Mouse (Mus musculus): ENCODE measurements around the gene Coa3. TPM values are rescaled to one million over a fixed set of nuclear protein-coding genes. Genes with fewer than 3 reads are reported as not detected.
A peak's percentile ranks its signal among the peaks of the same experiment; 100 is the strongest.

Gene Coa3
- polyA plus RNA-seq, 1 experiment from 2014 or later, result 189 TPM

DNA sequence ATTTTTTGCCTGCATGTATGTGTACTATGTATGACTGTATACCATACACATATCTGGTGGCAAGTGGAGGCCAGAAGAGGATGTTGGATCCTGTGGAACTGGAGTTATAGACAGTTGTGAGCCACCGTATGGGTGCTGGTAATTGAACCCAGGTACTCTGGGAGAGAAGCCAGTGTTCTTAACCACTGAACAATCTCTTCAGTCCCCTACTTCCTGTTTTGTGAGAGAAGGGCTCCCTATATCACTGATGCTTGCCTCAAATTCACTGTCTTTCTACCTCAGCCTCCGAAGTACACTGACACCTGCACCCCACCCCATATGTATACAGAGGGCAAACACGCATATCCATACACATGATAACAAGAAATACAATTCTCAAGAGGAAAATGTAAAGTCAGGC, 32.2 kb upstream of the Coa3 start:
- WGBS, result 87% methylated on average over 3 of the region's 3 CpGs
- Histone ChIP-seq H3K4me1 (no peaks in the 10 kb centered on the region), H3K4me3 (no peak overlapping the region), H3K36me3 (no peaks in the 10 kb centered on the region), H3K9me3 (no peaks in the 10 kb centered on the region), H3K27ac (no peak overlapping the region), H3K9ac (no peak overlapping the region), H3K4me2 (no peak overlapping the region), H3K27me3 (no peaks in the 10 kb centered on the region)
- no peak for ATAC-seq (ENCODE audit: borderline replicate concordance, extremely low read depth, low FRiP score, low TSS enrichment)

DNA sequence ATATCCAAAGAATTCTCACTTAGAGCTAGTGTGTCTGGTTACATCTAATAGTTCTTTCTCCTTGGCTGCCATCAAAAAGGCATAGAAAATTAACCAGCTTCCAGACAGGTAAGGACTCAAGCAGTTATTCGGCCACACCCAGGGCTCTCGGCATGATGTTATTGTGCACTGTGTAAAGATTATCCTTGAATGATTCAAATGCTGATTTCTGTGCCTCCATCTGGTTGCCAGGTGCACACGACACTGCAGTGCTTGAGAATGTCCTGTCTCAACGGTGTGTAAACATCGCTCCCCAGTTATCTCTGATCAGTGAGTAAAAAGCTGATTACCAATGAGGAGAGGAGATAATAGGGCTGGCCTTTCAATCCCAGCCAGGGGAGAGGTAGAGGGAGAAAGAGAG, 28.8 kb upstream of the Coa3 start:
- H3K9me3 ChIP-seq, result no peaks in the 10 kb centered on the region
- WGBS, result 22% methylated on average over 5 of the region's 5 CpGs
- no peak overlapping the region for H3K4me2 ChIP-seq
- no peak overlapping the region for H3K4me3 ChIP-seq
- H3K27ac ChIP-seq, result no peak overlapping the region
- no peaks in the 10 kb centered on the region for H3K4me1 ChIP-seq
- no peak overlapping the region for H3K9ac ChIP-seq
- no peaks in the 10 kb centered on the region for H3K27me3 ChIP-seq
- H3K36me3 ChIP-seq, result no peaks in the 10 kb centered on the region
- ATAC-seq (ENCODE audit: borderline replicate concordance, extremely low read depth, low FRiP score, low TSS enrichment), result no peak

DNA sequence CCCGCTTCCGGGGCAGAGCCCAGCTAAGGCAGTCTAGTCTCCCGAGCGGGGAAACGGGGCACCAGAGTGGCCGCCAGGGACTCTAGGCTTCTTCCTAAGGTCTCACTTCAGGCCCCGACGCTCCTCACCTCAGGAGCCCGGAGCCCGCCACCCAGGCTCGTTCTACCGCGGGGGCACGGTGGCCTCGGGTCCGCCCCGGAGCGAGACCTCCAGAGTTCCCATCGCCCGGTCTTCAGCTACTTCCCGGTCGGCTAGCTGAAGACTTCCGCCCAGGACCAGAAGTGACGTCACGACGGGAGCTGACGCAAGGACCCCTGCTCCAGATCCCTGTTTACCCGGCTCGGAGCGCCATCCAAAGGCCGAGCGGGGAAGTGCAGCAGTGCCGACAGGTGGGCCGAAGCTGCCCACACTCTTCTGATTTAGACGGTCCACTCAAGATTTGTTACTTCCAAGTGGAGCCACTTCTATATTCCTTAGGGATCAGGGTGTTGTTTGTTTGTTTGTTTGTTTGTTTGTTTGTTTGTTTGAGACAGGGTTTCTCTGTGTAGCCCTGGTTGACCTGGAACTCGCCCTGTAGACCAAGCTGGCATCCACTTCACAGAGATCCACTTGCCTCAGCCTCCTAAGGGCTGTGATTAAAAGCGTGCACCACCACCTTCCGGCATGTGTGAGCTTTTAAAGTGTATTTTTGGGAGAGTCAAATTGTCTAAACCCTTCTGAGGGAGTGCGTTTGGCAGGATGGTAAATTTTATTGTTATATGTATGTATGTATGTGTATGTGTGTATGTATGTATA, 23.3 kb upstream of the Coa3 start, which contains the start of gene Becn1:
Gene Becn1 (minus strand): TSS at position 283 of the 795 bp plus-strand sequence.
- no peaks in the 10 kb centered on the region for H3K27me3 ChIP-seq
- no peaks in the 10 kb centered on the region; the same call in 1 of the 2 replicates for H3K36me3 ChIP-seq
- H3K9ac ChIP-seq, result peak within 1 kb of the TSS; percentile 88
- peak within 1 kb of the TSS; percentile 93 for H3K4me2 ChIP-seq
- H3K4me3 ChIP-seq, result peak within 1 kb of the TSS; percentile 91
- WGBS, result 7% methylated on average over 39 of the region's 39 CpGs
- no peak within 1 kb of the TSS for H3K27ac ChIP-seq
- peaks cover 12% of the 10 kb centered on the region for H3K4me1 ChIP-seq
- H3K9me3 ChIP-seq, result no peaks in the 10 kb centered on the region
- ATAC-seq (ENCODE audit: borderline replicate concordance, extremely low read depth, low FRiP score, low TSS enrichment), result peak; percentile 93

DNA sequence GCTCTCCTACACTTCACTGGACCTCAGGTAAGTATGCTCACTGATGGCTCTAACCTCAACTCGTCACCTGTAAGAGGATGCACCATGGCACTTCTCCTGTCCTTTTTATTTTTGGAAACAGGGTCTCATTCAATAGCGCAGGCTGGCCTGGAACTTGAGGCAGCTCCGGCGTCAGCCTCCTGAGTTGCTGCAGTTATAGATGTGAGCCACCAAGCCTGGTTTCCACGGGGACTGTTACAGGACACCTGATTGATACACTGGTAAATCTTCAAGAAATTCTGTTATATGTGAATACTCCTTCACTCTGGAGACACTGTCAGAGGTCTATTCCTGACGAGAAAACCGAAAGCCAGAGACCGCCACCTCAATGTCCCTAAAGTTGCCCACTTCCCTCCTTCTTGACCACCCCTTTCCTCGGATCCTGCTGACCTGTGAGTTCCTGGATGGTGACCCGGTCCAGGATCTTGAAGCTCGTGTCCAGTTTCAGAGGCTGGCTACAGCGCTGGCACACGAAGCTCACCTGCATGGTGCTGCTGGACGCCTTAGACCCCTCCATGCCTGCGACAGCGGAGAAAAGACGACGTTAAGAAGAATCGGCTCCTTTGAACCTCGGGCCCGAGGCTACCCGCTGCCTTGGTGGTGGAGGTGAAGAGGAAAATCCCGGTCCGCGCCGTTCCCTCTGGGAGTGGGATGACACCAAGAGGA, 22.5 kb upstream of the Coa3 start:
- Histone ChIP-seq H3K4me2 (peak overlapping the region; percentile 93), H3K9me3 (no peaks in the 10 kb centered on the region), H3K4me3 (peak overlapping the region; percentile 91), H3K9ac (peak overlapping the region; percentile 88), H3K36me3 (no peaks in the 10 kb centered on the region; the same call in 1 of the 2 replicates), H3K4me1 (peaks cover 12% of the 10 kb centered on the region), H3K27ac (no peak overlapping the region), H3K27me3 (no peaks in the 10 kb centered on the region)
- ATAC-seq (ENCODE audit: borderline replicate concordance, extremely low read depth, low FRiP score, low TSS enrichment), result no peak; the same call in 1 of the 2 replicates
- WGBS, result 11% methylated on average over 26 of the region's 26 CpGs

DNA sequence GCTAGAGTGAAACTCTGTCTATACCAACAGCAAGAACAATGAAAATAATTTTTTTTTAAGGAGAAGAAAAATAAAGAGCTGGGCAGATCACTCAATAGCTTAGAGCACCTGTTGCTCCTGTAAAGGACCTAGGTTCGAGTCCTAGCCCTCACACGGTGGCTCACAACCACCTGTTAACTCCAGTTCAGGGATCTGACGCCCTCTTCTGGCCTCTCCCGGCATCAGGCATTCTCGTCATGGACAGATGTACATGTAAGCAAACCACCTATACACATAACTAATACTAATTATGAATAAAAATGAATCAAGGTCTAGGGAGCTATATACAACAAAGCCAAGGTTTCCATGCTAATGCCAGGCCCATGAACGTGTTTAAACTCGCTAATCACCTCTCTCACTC, 22.0 kb upstream of the Coa3 start:
- peak overlapping the region; percentile 93 for H3K4me2 ChIP-seq
- H3K27ac ChIP-seq, result no peak overlapping the region
- H3K9me3 ChIP-seq, result no peaks in the 10 kb centered on the region
- WGBS, result 61% methylated on average over 7 of the region's 7 CpGs
- peaks cover 4% of the 10 kb centered on the region; the same call in 1 of the 2 replicates for H3K36me3 ChIP-seq
- H3K27me3 ChIP-seq, result no peaks in the 10 kb centered on the region
- peak overlapping the region; percentile 88 for H3K9ac ChIP-seq
- H3K4me3 ChIP-seq, result peak overlapping the region; percentile 91
- ATAC-seq (ENCODE audit: borderline replicate concordance, extremely low read depth, low FRiP score, low TSS enrichment), result no peak
- H3K4me1 ChIP-seq, result peaks cover 12% of the 10 kb centered on the region

DNA sequence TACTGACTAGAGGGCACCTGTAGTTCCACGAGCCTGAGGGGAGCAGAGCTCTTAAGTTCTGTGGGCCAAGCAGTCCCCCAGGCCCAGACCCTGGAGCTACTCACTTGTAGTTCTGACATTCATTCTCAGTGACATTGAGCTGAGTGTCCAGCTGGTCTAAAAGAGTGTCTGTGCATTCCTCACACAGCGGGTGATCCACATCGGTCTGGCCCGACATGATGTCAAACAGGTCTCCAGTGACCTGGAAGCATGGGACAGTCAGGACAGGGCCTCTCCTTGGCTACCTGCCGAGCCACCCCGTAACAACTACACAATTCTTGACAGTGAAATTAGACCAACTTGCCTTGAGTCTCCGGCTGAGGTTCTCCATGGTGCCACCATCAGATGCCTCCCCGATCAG, 16.3 kb upstream of the Coa3 start:
- H3K4me2 ChIP-seq, result no peak overlapping the region

DNA sequence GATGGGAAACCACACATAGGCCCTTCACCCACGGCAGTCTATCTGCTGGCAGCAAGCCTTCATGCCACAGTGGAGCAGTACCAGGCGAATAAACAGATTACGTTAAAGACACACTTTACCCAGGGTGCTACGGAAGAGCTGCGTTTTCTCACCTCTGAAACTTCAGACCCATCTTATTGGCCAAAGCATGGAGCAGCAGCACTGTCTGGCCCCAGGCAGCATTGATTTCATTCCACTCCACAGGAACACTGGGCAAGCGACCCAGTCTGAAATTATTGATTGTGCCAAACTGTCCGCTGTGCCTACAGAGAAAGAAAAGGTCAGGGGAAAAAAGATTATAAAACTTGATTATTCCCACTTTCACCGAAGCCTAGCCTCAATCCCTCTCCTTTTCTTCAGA, 12.3 kb upstream of the Coa3 start:
- 95% methylated on average over 8 of the region's 8 CpGs for WGBS
- Histone ChIP-seq H3K4me2 (no peak overlapping the region), H3K9me3 (no peaks in the 10 kb centered on the region), H3K4me1 (no peaks in the 10 kb centered on the region), H3K27me3 (no peaks in the 10 kb centered on the region), H3K27ac (no peak overlapping the region), H3K9ac (no peak overlapping the region), H3K4me3 (no peak overlapping the region), H3K36me3 (peaks cover 72% of the 10 kb centered on the region)
- no peak for ATAC-seq (ENCODE audit: borderline replicate concordance, extremely low read depth, low FRiP score, low TSS enrichment)

More for the DNA sequence above, 16.3 kb upstream of the Coa3 start:
- no peak overlapping the region for H3K4me3 ChIP-seq
- peaks cover 51% of the 10 kb centered on the region for H3K36me3 ChIP-seq
- no peaks in the 10 kb centered on the region for H3K27me3 ChIP-seq
- no peak overlapping the region for H3K27ac ChIP-seq
- no peaks in the 10 kb centered on the region for H3K4me1 ChIP-seq
- WGBS, result 93% methylated on average over 8 of the region's 8 CpGs
- H3K9ac ChIP-seq, result no peak overlapping the region
- H3K9me3 ChIP-seq, result no peaks in the 10 kb centered on the region
- no peak for ATAC-seq (ENCODE audit: borderline replicate concordance, extremely low read depth, low FRiP score, low TSS enrichment)

DNA sequence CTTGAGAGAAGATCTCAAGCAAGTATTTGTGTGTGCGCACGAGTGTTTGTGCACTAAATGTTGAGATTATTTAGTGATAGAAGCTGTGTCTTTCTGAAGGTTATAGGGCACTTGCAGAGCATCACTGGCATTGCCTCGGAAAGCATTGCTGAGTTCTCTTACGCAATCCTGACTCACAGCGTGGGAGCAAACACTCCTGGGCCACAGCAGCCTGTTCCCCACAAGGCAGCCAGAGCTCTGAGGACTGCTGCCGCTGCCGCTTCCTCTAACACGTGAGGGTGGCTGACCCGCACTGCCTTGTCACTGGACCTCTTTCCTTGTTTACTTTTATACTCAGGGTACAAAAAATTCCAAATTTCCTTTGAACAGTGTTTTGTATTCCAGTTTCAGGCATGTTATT, 8.4 kb upstream of the Coa3 start:
- ATAC-seq (ENCODE audit: borderline replicate concordance, extremely low read depth, low FRiP score, low TSS enrichment), result no peak

DNA sequence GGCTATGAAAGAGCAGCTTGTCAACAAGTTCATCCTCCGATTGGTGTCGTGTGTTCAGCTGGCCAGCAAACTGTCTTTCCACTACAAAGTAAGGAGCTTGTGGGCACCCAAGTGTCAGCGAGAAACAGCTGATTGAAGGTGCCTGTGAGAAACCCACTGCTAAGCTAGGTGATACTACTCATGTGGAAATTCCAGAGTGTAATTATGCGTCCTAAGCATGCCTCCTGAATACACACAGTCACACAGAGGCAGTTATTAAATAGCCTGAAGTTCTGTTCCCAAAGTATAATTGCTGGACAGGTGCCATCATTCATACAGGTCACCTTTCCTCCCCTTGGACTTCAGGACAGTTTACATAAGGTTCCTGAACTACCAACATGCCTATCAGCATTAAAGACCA, 4.9 kb upstream of the Coa3 start:
- Histone ChIP-seq H3K36me3 (peaks cover 15% of the 10 kb centered on the region), H3K4me2 (no peak overlapping the region), H3K9ac (no peak overlapping the region), H3K27me3 (no peaks in the 10 kb centered on the region), H3K4me3 (no peak overlapping the region), H3K27ac (no peak overlapping the region), H3K9me3 (no peaks in the 10 kb centered on the region), H3K4me1 (peaks cover 6% of the 10 kb centered on the region)
- WGBS, result 64% methylated on average over 4 of the region's 4 CpGs
- no peak for ATAC-seq (ENCODE audit: borderline replicate concordance, extremely low read depth, low FRiP score, low TSS enrichment)

More for the DNA sequence above, 8.4 kb upstream of the Coa3 start:
- Histone ChIP-seq H3K4me3 (no peak overlapping the region), H3K9me3 (no peaks in the 10 kb centered on the region), H3K4me2 (no peak overlapping the region), H3K36me3 (peaks cover 44% of the 10 kb centered on the region), H3K27ac (no peak overlapping the region), H3K9ac (no peak overlapping the region), H3K27me3 (no peaks in the 10 kb centered on the region), H3K4me1 (no peaks in the 10 kb centered on the region)
- 59% methylated on average over 9 of the region's 9 CpGs for WGBS

DNA sequence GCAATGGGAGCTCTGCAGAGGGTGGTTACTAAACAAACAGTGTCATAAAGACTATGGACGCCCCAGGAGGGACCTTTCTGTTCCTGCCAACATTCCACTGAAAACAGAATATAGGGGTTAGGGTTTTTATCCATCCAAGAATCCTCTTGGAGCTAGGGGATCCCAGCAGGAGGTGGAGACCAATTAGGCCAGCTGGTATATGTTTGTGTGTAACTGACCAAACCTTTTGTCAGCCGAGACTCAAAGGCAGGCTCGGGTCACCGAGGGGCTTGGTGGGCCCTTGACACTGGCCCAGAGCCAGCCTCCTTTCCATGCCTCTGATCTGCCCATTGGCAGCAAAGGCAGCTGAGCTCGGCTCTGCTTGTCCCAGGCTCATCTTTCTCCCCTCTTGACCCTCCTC, 4.0 kb upstream of the Coa3 start:
- H3K27me3 ChIP-seq, result no peaks in the 10 kb centered on the region
- peaks cover 8% of the 10 kb centered on the region for H3K36me3 ChIP-seq
- 18% methylated on average over 5 of the region's 5 CpGs for WGBS
- H3K9me3 ChIP-seq, result no peaks in the 10 kb centered on the region
- no peak overlapping the region for H3K9ac ChIP-seq
- H3K4me3 ChIP-seq, result no peak overlapping the region
- no peak for ATAC-seq (ENCODE audit: borderline replicate concordance, extremely low read depth, low FRiP score, low TSS enrichment)
- no peak overlapping the region for H3K4me2 ChIP-seq
- H3K4me1 ChIP-seq, result peaks cover 9% of the 10 kb centered on the region
- H3K27ac ChIP-seq, result no peak overlapping the region

DNA sequence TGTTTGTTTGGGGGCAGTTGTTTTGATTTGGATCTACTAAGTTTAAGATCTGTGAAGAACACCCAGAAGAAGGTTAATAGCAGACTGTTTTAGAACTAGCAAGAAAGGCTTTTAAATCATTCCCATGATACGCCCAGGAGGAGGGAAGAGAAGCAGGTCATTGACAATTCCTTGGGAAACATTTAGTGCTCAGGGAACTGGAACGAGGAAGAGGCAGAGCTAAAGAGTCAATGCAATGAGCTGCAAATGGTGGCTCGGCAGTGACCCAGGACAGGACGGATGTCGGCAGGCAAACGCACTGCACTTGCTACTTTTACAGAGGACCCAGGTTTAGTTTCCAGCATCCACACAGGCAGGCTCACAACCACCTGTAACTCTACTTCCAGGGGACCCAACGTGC, 1.9 kb upstream of the Coa3 start:
- Histone ChIP-seq H3K4me1 (peaks cover 29% of the 10 kb centered on the region), H3K4me3 (no peak overlapping the region), H3K36me3 (0 out of 2 replicates have a peak, but pooled peaks cover 2% of the 10 kb centered on the region), H3K27me3 (no peaks in the 10 kb centered on the region), H3K27ac (no peak overlapping the region), H3K4me2 (no peak overlapping the region), H3K9ac (no peak overlapping the region), H3K9me3 (no peaks in the 10 kb centered on the region)
- ATAC-seq (ENCODE audit: borderline replicate concordance, extremely low read depth, low FRiP score, low TSS enrichment), result no peak
- WGBS, result 52% methylated on average over 7 of the region's 7 CpGs

DNA sequence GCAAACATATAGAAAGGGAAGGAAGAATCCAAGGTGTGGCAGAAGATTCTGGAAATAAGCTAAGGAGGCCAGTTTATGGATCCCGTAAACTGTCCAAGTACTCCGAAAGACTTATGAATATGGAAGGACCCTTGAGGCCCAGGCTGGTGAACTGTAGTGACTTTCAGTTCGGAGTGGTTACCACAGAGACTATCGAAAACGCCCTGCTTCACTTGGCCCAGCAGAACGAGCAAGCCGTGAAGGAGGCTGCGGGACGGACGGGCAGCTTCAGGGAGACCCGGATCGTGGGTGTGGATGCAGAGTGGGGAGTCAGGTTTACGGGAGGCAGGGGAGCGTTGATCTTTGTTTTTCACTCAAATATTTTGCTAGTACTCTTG, 267 bp upstream of the Coa3 start:
- 0 out of 2 replicates have a peak, but pooled peaks cover 2% of the 10 kb centered on the region for H3K36me3 ChIP-seq
- no peak overlapping the region for H3K9ac ChIP-seq
- no peak overlapping the region for H3K27ac ChIP-seq
- no peak for ATAC-seq (ENCODE audit: borderline replicate concordance, extremely low read depth, low FRiP score, low TSS enrichment)
- no peaks in the 10 kb centered on the region for H3K9me3 ChIP-seq
- H3K4me2 ChIP-seq, result peak overlapping the region; percentile 75
- H3K4me3 ChIP-seq, result peak overlapping the region; percentile 67
- peaks cover 29% of the 10 kb centered on the region for H3K4me1 ChIP-seq
- no peaks in the 10 kb centered on the region for H3K27me3 ChIP-seq
- 57% methylated on average over 14 of the region's 14 CpGs for WGBS
